Mouse (Mus musculus) liver, postnatal 0 days (tissue): Measurements from ENCODE around the gene Pde3a. TPM values are rescaled to one million over a fixed set of nuclear protein-coding genes. Genes with fewer than 3 reads are reported as not detected.
A peak's percentile ranks its signal among the peaks of the same experiment; 100 is the strongest.

Experiments
- ATAC-seq: fragments of 200-750 bp; cut with Nextera tagmentation; 2 replicates; pipeline ENCODE4 v1.8.0; 2017; ENCODE audit warnings: mild to moderate bottlenecking, moderate library complexity
- DNase-seq: peaks from one replicate; pipeline ENCODE4 v3.0.0-alpha.2; 2016
- H3K27ac ChIP-seq: fragments of 300-500 bp; sonication (generic); 2 replicates; pipeline ENCODE4 v1.5.1; 2014; ENCODE audit warnings: antibody characterized with exemption, moderate library complexity, mild to moderate bottlenecking, low read depth
- H3K27me3 ChIP-seq: fragments of 300-500 bp; sonication (generic); 2 replicates; pipeline ENCODE4 v1.6.1; 2014; ENCODE audit warnings: low read length, control low read depth, mixed read lengths; ENCODE audit not compliant: insufficient read depth
- H3K36me3 ChIP-seq: fragments of 300-500 bp; sonication (generic); replicated peaks from 2 replicates; pipeline ENCODE4 v1.6.1; 2014; ENCODE audit warnings: mild to moderate bottlenecking, control low read depth, low read length, moderate library complexity, mixed read lengths; ENCODE audit not compliant: insufficient read depth
- H3K4me1 ChIP-seq: fragments of 300-500 bp; sonication (generic); 2 replicates; pipeline ENCODE4 v1.6.1; 2014; ENCODE audit warnings: antibody characterized with exemption, mild to moderate bottlenecking, control low read depth; ENCODE audit not compliant: insufficient read depth
- H3K4me2 ChIP-seq: fragments of 300-500 bp; sonication (generic); 2 replicates; pipeline ENCODE4 v1.6.1; 2014; ENCODE audit warnings: low read depth, mild to moderate bottlenecking, low read length, moderate library complexity, mixed read lengths
- H3K4me3 ChIP-seq: fragments of 300-500 bp; sonication (generic); 2 replicates; pipeline ENCODE4 v1.5.1; 2014; ENCODE audit warnings: low read depth, low read length
- H3K9ac ChIP-seq: fragments of 300-500 bp; sonication (generic); replicated peaks from 2 replicates; pipeline ENCODE4 v1.6.1; 2014; ENCODE audit warnings: mild to moderate bottlenecking, moderate library complexity
- H3K9me3 ChIP-seq: fragments of 300-500 bp; sonication (generic); 2 replicates; pipeline ENCODE4 v1.6.1; 2016; ENCODE audit warnings: mild to moderate bottlenecking, control low read depth, low read length, mixed read lengths
- CTCF ChIP-seq: sonication (generic); IDR thresholded peaks from 2 replicates; pipeline ENCODE4 v1.5.1; 2016; ENCODE audit warnings: antibody characterized with exemption, low read depth
- EP300 ChIP-seq: IDR thresholded peaks from 2 replicates; pipeline ENCODE4 v1.6.1; 2016; ENCODE audit warnings: antibody characterized with exemption, low read depth, mild to moderate bottlenecking
- WGBS: fragments of 180-500 bp; shearing (Covaris S2); extraction: QIAGEN DNeasy Blood & Tissue Kit; methylation state at CpG from one replicate; pipeline ENCODE4 v1.1.7; 2014; ENCODE audit not compliant: insufficient replicate concordance; 5-methylcytosine and 5-hydroxymethylcytosine counted together
- polyA plus RNA-seq: library from polyadenylated mRNA; unstranded; fragments of >200 nt; fragmentation: Nextera tagmentation; extraction: Ambion mirVana; gene quantifications from 2 replicates; pipeline ENCODE4 v1.2.1, GENCODE M21; 2015

Pde3a gene
- polyA plus RNA-seq, 1 experiment from 2014 or later, result 1.3 TPM

DNA sequence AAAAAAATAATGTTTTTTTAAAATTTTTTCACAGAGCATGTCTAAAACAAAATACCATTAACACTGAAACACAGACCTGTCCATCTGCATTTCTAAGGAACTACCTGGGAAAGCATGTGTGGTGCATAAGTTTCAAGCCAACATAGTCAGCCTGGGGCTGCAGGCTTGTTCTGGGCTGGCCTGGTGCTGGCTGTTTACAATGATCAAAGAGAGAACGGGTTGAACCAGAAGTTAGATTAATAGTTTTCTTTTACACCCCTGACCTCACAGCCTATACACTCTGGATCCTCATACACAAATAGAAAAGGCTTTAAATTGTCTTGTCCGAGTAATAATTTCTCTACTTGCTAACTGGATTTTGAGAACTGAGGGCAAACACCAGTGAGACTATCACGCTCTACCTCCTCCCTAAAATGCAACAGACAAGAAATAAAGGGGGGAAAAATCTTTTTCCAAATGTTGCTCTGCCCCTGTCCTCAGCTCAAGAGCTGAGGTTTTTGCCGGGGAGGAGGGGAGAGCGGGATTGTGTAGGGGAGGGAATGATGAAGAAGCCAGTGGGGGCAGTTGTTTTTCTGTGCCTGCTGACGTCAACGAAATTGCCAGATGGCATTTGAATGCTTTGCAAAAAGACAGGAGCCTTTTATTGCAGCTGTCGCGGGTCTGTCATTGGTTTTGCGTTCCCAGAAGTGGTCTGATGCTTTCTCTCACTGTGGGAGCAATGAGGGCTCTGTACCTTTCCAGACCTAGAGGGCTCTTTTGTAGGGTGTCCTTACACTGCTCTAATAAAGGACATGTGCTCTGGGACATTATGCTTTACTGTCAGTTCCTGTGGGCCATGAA lies 185.1 kb downstream of the Pde3a start:
- ATAC-seq, result no peak
- H3K9me3 ChIP-seq, result no peaks in the 10 kb centered on the region
- no peaks in the 10 kb centered on the region for H3K36me3 ChIP-seq
- H3K4me3 ChIP-seq, result no peak overlapping the region
- H3K4me2 ChIP-seq, result no peak overlapping the region
- H3K4me1 ChIP-seq, result no peaks in the 10 kb centered on the region
- DNase-seq, result no peak
- H3K9ac ChIP-seq, result no peak overlapping the region
- no peaks in the 10 kb centered on the region for H3K27me3 ChIP-seq
- WGBS, result 67% methylated on average over 10 of the region's 10 CpGs
- no peak overlapping the region for H3K27ac ChIP-seq
- TF ChIP-seq EP300 (no peak), CTCF (no peak)

DNA sequence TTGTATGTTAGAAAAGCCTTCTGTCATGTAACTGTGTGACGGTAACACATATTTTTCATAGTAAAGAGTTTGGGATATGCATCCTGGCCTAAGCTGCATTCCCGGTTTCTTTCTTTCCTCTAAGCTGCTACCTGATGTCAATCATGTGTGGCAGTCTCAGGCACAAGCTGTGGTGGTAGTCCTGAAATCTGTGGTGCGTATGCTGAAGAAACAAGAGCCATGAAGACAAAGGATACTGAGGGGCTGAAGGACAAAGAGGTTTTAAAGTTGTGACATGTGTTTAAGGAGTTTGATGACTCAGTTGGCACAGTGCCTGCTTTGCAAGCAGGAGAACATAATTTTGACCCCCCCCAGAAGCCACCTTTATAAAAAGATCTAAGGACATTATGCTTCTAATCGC lies 186.1 kb downstream of the Pde3a start:
- Histone ChIP-seq H3K4me2 (no peak overlapping the region), H3K36me3 (no peaks in the 10 kb centered on the region), H3K27ac (no peak overlapping the region), H3K4me3 (no peak overlapping the region), H3K27me3 (no peaks in the 10 kb centered on the region), H3K9me3 (no peaks in the 10 kb centered on the region), H3K4me1 (no peaks in the 10 kb centered on the region), H3K9ac (no peak overlapping the region)
- DNase-seq, result no peak
- 79% methylated on average over 4 of the region's 4 CpGs for WGBS
- no peak for ATAC-seq
- TF ChIP-seq EP300 (no peak), CTCF (no peak)

DNA sequence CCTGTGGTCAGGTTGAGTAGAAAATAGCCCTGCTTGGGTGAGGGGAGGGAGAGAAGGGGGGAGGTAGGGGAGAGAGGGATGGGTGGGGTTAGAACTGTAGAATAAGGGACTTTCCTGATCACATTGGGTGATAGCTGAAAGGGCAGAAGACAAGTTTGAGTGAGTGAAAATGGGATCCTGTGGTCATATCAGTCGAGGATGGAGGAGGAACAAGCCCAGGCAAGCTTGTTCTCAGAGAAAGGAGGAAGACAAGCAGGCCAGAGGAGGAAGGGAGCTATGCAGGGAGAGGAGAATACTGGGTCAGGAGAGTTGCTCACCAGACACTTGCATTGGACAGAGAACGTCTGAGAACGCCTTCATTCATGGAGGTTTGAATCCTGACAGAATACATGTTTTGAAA lies 190.9 kb downstream of the Pde3a start:
- H3K4me1 ChIP-seq, result no peaks in the 10 kb centered on the region
- H3K9ac ChIP-seq, result no peak overlapping the region
- ATAC-seq (no peak), DNase-seq (no peak)
- H3K27ac ChIP-seq, result no peak overlapping the region
- no peak overlapping the region for H3K4me3 ChIP-seq
- WGBS, result 56% methylated on average over 3 of the region's 3 CpGs
- H3K36me3 ChIP-seq, result no peaks in the 10 kb centered on the region
- H3K4me2 ChIP-seq, result no peak overlapping the region
- no peaks in the 10 kb centered on the region for H3K27me3 ChIP-seq
- no peaks in the 10 kb centered on the region for H3K9me3 ChIP-seq
- TF ChIP-seq EP300, result no peak
- no peak for TF ChIP-seq CTCF

DNA sequence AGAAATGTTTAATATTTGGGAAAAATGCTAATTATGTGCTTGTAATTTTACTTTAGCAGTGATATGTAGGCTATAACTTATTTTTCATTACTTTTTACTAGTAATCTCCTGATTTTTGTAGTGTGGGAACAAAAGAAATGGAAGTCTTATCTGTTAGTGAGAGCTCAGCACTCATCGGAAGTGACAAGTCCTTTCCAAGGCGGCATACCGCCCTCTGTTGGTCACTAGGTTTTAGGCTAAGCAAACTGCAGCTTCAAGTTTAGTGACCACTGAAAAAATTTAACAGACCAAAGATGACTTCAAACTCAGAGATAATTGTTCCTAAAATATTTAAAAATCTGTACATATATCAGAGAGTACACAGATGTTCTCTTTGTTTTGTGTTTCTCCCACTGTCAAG lies 198.5 kb downstream of the Pde3a start:
- Histone ChIP-seq H3K9ac (no peak overlapping the region), H3K27me3 (no peaks in the 10 kb centered on the region), H3K4me2 (no peak overlapping the region), H3K4me3 (no peak overlapping the region), H3K27ac (no peak overlapping the region), H3K4me1 (no peaks in the 10 kb centered on the region), H3K36me3 (no peaks in the 10 kb centered on the region), H3K9me3 (no peaks in the 10 kb centered on the region)
- no peak for ATAC-seq
- no peak for TF ChIP-seq EP300
- peak; percentile 73 for TF ChIP-seq CTCF
- 10% methylated on average over 3 of the region's 3 CpGs for WGBS
- DNase-seq, result peak; percentile 63

DNA sequence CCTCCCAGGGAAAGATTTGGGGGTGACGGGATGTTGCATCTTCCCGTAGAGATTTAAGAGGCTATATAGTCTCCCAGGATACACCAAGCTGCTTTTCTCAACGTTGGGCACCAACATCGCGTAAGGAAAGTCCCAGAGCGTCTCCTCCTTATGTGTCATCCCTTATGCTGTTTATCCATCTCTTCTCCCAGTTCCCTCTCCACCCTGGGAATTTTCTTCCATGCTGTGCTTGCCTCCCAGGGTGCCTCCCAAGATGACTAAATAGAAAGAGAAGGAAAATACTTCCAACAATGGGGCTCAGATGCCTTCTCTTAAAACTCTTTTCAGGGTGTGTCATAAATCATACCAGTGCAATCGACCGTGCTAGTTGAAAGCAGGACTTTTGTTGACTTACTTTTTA lies 199.8 kb downstream of the Pde3a start:
- DNase-seq (no peak), ATAC-seq (no peak)
- TF ChIP-seq CTCF, result no peak
- H3K27me3 ChIP-seq, result no peaks in the 10 kb centered on the region
- 74% methylated on average over 8 of the region's 8 CpGs for WGBS
- no peaks in the 10 kb centered on the region for H3K4me1 ChIP-seq
- H3K36me3 ChIP-seq, result no peaks in the 10 kb centered on the region
- H3K4me3 ChIP-seq, result no peak overlapping the region
- no peaks in the 10 kb centered on the region for H3K9me3 ChIP-seq
- no peak overlapping the region for H3K4me2 ChIP-seq
- H3K27ac ChIP-seq, result no peak overlapping the region
- no peak overlapping the region for H3K9ac ChIP-seq

DNA sequence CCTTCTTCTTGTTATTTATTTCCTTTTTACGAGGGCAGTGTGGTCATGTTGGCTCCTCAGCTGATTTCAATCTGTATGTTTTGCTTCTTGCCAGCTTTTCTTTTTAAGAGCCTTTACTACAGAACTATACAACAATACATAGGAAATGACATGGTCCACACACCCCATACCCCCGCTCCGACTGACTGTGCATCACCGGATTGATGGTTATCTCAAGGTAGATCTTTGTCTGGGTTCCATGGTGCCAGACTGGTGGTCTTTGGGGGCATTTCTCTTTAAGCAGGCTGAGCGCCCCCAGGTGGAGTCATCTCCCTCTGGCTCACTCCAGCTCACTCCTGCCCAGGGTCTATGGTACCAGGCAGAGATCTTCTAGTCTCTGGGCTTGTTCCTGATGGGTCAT lies 206.3 kb downstream of the Pde3a start:
- ATAC-seq, result no peak
- Histone ChIP-seq H3K4me3 (no peak overlapping the region), H3K36me3 (no peaks in the 10 kb centered on the region), H3K9me3 (no peaks in the 10 kb centered on the region), H3K27ac (no peak overlapping the region), H3K4me2 (no peak overlapping the region), H3K27me3 (no peaks in the 10 kb centered on the region), H3K9ac (no peak overlapping the region), H3K4me1 (no peaks in the 10 kb centered on the region)
- TF ChIP-seq EP300 (no peak), CTCF (no peak)
- 63% methylated on average over 5 of the region's 5 CpGs for WGBS
- DNase-seq, result no peak
